Mouse (Mus musculus) liver, adult 2 months (tissue): ENCODE results near the gene Psmd12.

Experiments used
- CTCF ChIP-seq: fragments of 200-500 bp; IDR thresholded peaks from 2 replicates; pipeline ENCODE4 v1.5.1; 2011; ENCODE audit warnings: low read depth, low read length, control low read depth
- POLR2A ChIP-seq: fragments of 200-500 bp; IDR thresholded peaks from 2 replicates; pipeline ENCODE4 v1.6.1; 2011; ENCODE audit warnings: low read length, control low read depth; ENCODE audit not compliant: insufficient read depth; ENCODE audit errors: extremely low read depth

GRCm38 (mm10) chr11:107464141-107464540 is 15.1 kb upstream of the Psmd12 start:
- TF ChIP-seq CTCF (no peak), POLR2A (no peak)
